Mouse (Mus musculus) heart, postnatal 25 days (tissue): ENCODE measurements at regions not wholly inside any gene's neighbourhood (a gene's known extent, or its start where the extent isn't known, plus 50 kb on each side); places are given as distances from the start of the nearest gene placed in this dataset.

ENCODE experiments used
- DNase-seq: peaks from one replicate; pipeline ENCODE4 v3.0.0; 2022; ENCODE audit warnings: low spot score
- intact Hi-C: fragments of 180-260 bp; cut with DNase I; formaldehyde crosslinking; loops from one replicate; pipeline ENCODE4 v1.15.1; 2025

- no peak for DNase-seq
- intact Hi-C loops, result no loop called here
These were observed 141.4 kb upstream of the Tll1 start for GRCm38 (mm10) chr8:64347490-64347889.

GRCm38 (mm10) chr8:64346428-64346827, 140.4 kb upstream of the Tll1 start:
- intact Hi-C loops, result no loop called here
- no peak for DNase-seq

- intact Hi-C loops, result no loop called here
- no peak for DNase-seq
These were observed 138.9 kb upstream of the Tll1 start for GRCm38 (mm10) chr8:64344933-64345332.

GRCm38 (mm10) chr8:64343600-64343999, 137.5 kb upstream of the Tll1 start:
- intact Hi-C loops, result no loop called here
- no peak for DNase-seq

- DNase-seq, result no peak
- intact Hi-C loops, result no loop called here
These were observed 136.3 kb upstream of the Tll1 start for GRCm38 (mm10) chr8:64342397-64342796.

DNA sequence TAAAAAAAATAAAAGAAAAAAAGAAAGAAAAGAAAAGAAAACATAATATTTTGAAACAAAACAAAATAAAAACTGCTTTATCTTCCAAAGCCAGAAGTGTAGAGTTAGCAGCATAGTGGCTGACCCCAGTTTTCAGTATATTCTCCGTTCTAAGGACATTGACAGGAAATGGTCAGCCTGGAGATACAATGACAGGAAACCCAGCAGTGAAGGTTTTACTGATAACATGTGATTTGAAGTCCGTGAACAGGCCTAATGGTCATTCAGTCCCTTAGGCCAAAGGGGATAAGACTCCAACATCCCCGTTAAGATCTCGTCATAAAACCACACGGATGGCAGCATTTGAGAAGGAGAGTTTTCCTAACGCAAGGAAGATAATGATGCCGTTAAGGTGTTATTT, 131.3 kb upstream of the Tll1 start:
- DNase-seq, result no peak
- intact Hi-C loops, result no loop called here

DNA sequence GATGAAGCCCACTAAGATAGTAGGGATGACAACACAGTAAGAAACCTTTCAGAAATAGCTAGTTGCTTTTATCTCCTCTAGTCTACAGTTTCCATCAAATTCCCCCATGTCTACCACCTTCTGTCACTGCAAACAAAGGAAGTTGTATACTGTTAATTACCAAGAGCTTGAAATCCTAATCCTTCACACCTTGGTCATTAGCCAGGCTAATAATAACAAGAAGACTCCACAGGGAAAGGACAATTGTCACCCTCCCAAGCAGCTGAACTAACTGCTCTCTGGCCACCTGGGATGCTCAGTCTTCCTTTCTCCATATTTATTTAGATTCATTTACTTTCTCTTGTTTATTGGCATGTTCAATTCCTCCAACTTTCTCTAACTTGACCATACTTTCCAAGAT, 130.5 kb upstream of the Tll1 start:
- no peak for DNase-seq

DNA sequence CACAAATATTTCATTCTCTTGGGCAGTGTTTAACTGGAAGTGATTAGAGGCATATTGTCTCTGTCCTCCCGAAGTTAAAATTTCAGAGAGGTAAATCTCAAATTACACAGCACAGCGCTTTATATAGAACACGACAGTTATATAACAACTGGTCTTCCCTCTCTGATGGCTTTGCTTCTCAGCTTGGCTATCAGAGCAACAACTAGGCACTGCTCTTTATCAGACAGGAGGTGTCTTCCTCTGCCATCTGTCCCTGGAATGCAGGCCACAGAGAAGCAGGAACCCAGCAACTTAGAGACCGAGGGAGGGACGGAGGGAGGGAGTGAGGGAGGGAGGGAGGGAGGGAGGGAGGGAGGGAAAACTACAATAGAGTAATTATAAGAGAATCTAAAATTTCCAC, 129.4 kb upstream of the Tll1 start:
- no peak for DNase-seq
- intact Hi-C loops, result no loop called here

More for the DNA sequence above, 130.5 kb upstream of the Tll1 start:
- intact Hi-C loops, result no loop called here

DNA sequence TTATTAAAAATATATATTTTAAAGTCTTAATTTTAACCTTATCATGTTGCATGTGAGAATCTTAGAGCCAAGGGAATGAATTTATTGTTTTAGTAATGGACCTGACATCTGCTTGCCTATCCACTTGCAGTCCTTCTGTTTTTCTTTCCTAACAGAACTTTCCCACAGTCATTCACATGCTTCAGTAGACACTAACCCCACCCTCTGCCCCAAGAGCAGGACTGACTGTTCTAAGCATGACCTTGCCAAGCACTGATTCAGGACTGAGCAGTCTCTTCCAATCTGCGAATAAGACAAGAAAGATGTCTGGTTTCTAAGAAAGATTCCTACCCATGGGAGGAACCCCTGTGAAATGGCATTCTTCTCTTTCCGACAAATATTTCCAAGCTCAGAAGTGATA, 117.9 kb upstream of the Tll1 start:
- no peak for DNase-seq
- intact Hi-C loops, result no loop called here

DNA sequence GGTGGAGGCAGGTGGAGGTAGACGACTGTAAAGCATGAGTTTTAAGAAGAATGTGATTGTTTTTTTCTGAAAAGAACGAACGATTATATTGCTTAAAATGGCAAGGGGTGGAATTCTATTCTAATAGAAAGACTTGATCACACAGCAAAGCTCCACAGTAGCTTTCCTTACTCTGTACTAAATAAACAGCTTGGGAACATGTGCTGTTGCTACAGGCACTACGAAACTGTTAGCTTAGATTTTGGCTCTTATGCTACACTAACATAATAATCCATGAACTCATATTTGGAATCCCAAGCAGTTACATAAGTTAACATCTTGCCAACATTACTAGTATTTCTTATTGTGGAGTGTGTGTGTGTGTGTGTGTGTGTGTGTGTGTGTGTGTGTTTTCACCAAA, 114.3 kb upstream of the Tll1 start:
- DNase-seq, result no peak
- intact Hi-C loops, result no loop called here

- DNase-seq, result no peak
- intact Hi-C loops, result no loop called here
These were observed 113.2 kb upstream of the Tll1 start for GRCm38 (mm10) chr8:64319220-64319820.

- intact Hi-C loops, result no loop called here
- peak; percentile 5 for DNase-seq
These were observed 112.6 kb upstream of the Tll1 start for GRCm38 (mm10) chr8:64318524-64319219.

GRCm38 (mm10) chr8:64317815-64318214, 111.7 kb upstream of the Tll1 start:
- DNase-seq, result no peak
- intact Hi-C loops, result no loop called here

DNA sequence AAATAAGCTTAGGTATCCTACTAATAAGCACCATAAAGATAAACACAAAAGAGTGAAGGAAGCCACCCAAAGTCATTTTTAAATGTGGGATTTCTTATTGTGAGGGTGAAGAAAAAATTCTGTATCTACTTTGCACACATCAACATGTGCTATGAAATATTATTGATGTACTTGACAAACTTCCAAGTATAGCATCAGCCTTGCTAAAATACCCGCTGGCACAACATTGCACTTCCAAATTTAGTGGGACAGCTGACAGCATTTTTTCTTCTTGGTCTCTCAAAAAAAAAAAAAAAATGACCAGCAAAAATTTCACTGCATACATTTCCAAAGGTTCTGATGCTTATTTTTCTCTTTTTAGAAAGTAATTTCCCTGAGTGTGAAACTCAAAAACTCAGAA, 101.9 kb upstream of the Tll1 start:
- no peak for DNase-seq
- intact Hi-C loops, result no loop called here

DNA sequence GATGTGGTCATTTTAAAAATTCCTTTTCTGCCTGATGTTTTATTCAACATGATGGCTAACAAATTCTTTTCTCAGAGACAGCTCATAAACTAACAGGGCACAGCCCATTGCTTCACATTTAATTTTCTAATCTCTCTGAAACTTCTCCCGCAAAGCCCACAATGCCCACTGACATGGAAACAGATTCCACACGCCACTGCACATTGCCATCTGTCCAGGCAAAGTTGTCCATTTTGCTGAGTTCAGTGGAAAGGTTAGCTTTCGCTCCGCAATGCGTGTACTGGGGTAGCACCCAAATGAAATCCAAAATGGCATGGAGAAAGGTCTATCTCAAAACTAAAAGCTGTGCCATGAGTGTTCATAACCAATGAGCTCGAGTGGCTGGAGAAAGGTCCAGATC, 76.7 kb upstream of the Tll1 start:
- no peak for DNase-seq
- intact Hi-C loops, result no loop called here

DNA sequence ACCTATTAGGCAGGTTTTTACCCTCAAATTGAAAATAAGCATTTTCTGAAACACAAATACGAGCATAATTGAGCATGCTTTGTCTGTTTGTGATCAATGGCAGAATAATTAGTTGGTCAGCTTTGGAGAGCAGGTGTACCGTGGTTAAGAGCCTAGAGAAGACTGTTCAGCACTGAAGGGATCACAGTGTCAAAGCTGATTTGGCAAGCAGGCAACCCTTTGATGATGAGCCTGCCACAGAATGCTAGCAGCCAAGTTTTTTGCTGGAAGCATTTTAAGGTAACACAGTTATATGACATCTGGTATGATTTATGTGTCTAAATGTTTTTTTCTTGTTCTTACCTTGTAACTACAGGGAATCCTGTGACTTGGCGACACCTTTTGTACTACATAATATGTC, 75.5 kb upstream of the Tll1 start:
- DNase-seq, result no peak
- intact Hi-C loops, result no loop called here

DNA sequence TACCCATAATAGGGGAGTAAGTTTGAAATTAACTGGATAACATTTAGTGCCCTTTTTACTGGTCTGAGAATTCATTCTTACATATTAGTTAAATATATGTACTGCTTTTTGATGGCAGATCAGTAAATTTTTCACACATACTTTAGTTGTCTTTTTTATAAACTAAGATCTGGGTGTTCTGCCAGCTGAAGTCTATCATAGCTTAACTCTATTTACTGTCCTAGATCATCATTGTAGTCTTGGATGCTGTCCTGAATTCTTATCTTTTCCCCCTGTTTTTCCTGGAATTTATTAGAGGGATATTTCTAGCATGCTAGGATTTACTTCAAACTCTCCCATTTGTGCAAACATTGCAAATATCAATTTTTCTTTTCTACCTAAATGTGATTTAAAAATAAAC, 74.3 kb upstream of the Tll1 start:
- intact Hi-C loops, result no loop called here

GRCm38 (mm10) chr8:64276058-64276457, 70.0 kb upstream of the Tll1 start:
- no peak for DNase-seq
- intact Hi-C loops, result no loop called here

More for the DNA sequence above, 74.3 kb upstream of the Tll1 start:
- DNase-seq, result no peak

DNA sequence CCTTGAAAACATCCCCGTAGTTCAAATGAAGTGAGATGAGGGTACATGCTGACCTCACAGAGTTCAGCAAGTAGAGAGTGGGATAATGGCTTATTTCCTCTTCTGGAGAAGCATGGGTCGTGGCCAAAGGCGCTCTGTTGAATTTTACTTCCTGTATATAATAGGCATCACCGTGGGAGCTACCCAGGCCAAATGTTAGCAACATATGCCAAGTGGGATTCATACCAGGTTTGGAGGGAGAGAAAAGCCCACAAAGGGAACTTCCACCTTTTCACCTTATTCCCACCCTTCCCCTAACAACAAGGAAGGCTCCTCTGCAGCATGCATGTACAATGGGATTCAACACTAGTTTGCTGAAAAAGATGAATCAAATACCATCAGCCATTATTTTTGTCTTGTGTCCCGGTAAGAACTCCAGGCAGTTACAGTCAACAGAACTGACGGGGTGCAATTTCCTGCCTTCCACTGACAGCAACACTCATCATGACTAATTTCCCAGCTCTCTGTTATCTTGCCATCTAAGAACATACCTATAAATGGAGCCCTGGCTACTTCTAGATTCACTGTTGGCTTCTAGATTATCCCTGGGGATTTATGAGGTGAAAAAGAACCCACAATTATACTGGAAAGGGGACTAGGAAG, 59.4 kb upstream of the Tll1 start:
- no peak for DNase-seq

More for the DNA sequence above, 59.4 kb upstream of the Tll1 start:
- intact Hi-C loops, result no loop called here
